Mouse (Mus musculus) naive thymus-derived CD4-positive, alpha-beta T cell, adult 2 months (primary cell): Measurements from ENCODE around the gene Txnrd2.
A peak's percentile ranks its signal among the peaks of the same experiment; 100 is the strongest.

Source experiments
- DNase-seq: peaks from one replicate; pipeline ENCODE4 v3.0.0-alpha.2; 2011; ENCODE audit warnings: low read depth

The Txnrd2 gene

GRCm38 (mm10) chr16:18426215-18426791 is at the start of gene Txnrd2:
Gene Txnrd2 (plus strand): TSS chr16:18426384.
- peak; percentile 69 for DNase-seq

GRCm38 (mm10) chr16:18377203-18377602 is 49.0 kb upstream of the Txnrd2 start:
- DNase-seq = peak; percentile 32

- no peak for DNase-seq
These were observed 47.7 kb upstream of the Txnrd2 start for GRCm38 (mm10) chr16:18378489-18378888.

GRCm38 (mm10) chr16:18379338-18380001 is 46.7 kb upstream of the Txnrd2 start:
- DNase-seq = no peak

GRCm38 (mm10) chr16:18380495-18381063 is 45.6 kb upstream of the Txnrd2 start:
- DNase-seq = no peak

- DNase-seq = no peak
These were observed 44.4 kb upstream of the Txnrd2 start for GRCm38 (mm10) chr16:18381621-18382258.

- no peak for DNase-seq
These were observed 43.0 kb upstream of the Txnrd2 start for GRCm38 (mm10) chr16:18383045-18383726.

GRCm38 (mm10) chr16:18383756-18384155 is 42.4 kb upstream of the Txnrd2 start:
- no peak for DNase-seq

GRCm38 (mm10) chr16:18384211-18384610 is 42.0 kb upstream of the Txnrd2 start:
- DNase-seq = no peak

- no peak for DNase-seq
These were observed 41.5 kb upstream of the Txnrd2 start for GRCm38 (mm10) chr16:18384659-18385058.

GRCm38 (mm10) chr16:18385411-18385810 is 40.8 kb upstream of the Txnrd2 start:
- DNase-seq = no peak

GRCm38 (mm10) chr16:18386451-18386850 is 39.7 kb upstream of the Txnrd2 start:
- no peak for DNase-seq

- no peak for DNase-seq
These were observed 39.2 kb upstream of the Txnrd2 start for GRCm38 (mm10) chr16:18386972-18387371.

- no peak for DNase-seq
These were observed 38.2 kb upstream of the Txnrd2 start for GRCm38 (mm10) chr16:18387704-18388582.

GRCm38 (mm10) chr16:18388583-18389435 is 37.4 kb upstream of the Txnrd2 start:
- no peak for DNase-seq

- DNase-seq = no peak
These were observed 35.8 kb upstream of the Txnrd2 start for GRCm38 (mm10) chr16:18390399-18390798.

- no peak for DNase-seq
These were observed 35.1 kb upstream of the Txnrd2 start for GRCm38 (mm10) chr16:18391127-18391526.

- DNase-seq = no peak
These were observed 34.5 kb upstream of the Txnrd2 start for GRCm38 (mm10) chr16:18391728-18392127.

- peak; percentile 75 for DNase-seq
These were observed 33.4 kb upstream of the Txnrd2 start for GRCm38 (mm10) chr16:18392469-18393426.
